Mouse (Mus musculus) right cerebral cortex, postnatal 36 days (tissue): Measurements from ENCODE around the gene Smarcc2.
A peak's percentile ranks its signal among the peaks of the same experiment; 100 is the strongest.

Source experiments
- DNase-seq, 2 experiments: peaks; one replicate each; pipeline ENCODE4 v3.0.0; 2022; ENCODE audit warnings: low spot score in 2 of 2, mixed read lengths in 1 of 2

The Smarcc2 gene

GRCm38 (mm10) chr10:128458719-128459408 is at the start of gene Smarcc2:
Smarcc2 (plus strand) TSS chr10:128459248.
- DNase-seq, result peak; percentile 56 to 57

- DNase-seq, result peak; percentile 97 to 98
These were observed 49.1 kb upstream of the Smarcc2 start for GRCm38 (mm10) chr10:128409692-128410559.

- no peak for DNase-seq
These were observed 48.5 kb upstream of the Smarcc2 start for GRCm38 (mm10) chr10:128410560-128410845.

- DNase-seq, result peak; percentile 94 to 95
These were observed 47.6 kb upstream of the Smarcc2 start, which contains the start of the genes Nabp2 and Rnf41 for GRCm38 (mm10) chr10:128411211-128412054. Nabp2 (minus strand) TSS chr10:128411492. Rnf41 (plus strand) TSS chr10:128411657.

GRCm38 (mm10) chr10:128412055-128412381 is 47.0 kb upstream of the Smarcc2 start:
- no peak for DNase-seq

GRCm38 (mm10) chr10:128412558-128412957 is 46.5 kb upstream of the Smarcc2 start:
- no peak for DNase-seq

GRCm38 (mm10) chr10:128413076-128413475 is 46.0 kb upstream of the Smarcc2 start:
- DNase-seq, result no peak

- no peak for DNase-seq
These were observed 44.2 kb upstream of the Smarcc2 start for GRCm38 (mm10) chr10:128414848-128415247.

- no peak for DNase-seq
These were observed 36.6 kb upstream of the Smarcc2 start for GRCm38 (mm10) chr10:128422426-128422825.

GRCm38 (mm10) chr10:128424604-128425003 is 34.4 kb upstream of the Smarcc2 start:
- DNase-seq, result no peak

- DNase-seq, result no peak
These were observed 33.8 kb upstream of the Smarcc2 start for GRCm38 (mm10) chr10:128425260-128425659.

- no peak for DNase-seq
These were observed 30.0 kb upstream of the Smarcc2 start for GRCm38 (mm10) chr10:128429052-128429451.

GRCm38 (mm10) chr10:128429454-128429853 is 29.6 kb upstream of the Smarcc2 start:
- DNase-seq, result no peak

GRCm38 (mm10) chr10:128433417-128433816 is 25.6 kb upstream of the Smarcc2 start:
- no peak for DNase-seq

- DNase-seq, result no peak
These were observed 24.4 kb upstream of the Smarcc2 start for GRCm38 (mm10) chr10:128434681-128435080.

- no peak for DNase-seq
These were observed 23.7 kb upstream of the Smarcc2 start for GRCm38 (mm10) chr10:128435186-128435823.

- no peak for DNase-seq
These were observed 23.2 kb upstream of the Smarcc2 start for GRCm38 (mm10) chr10:128435873-128436272.

GRCm38 (mm10) chr10:128436376-128436775 is 22.7 kb upstream of the Smarcc2 start:
- DNase-seq, result no peak

- DNase-seq, result no peak
These were observed 20.3 kb upstream of the Smarcc2 start for GRCm38 (mm10) chr10:128438675-128439279.

GRCm38 (mm10) chr10:128440407-128440806 is 18.6 kb upstream of the Smarcc2 start:
- DNase-seq, result no peak
